Mouse (Mus musculus) bone marrow macrophage, adult 2 months (primary cell): ENCODE measurements around the gene Rap1gap2. TPM values are rescaled to one million over a fixed set of nuclear protein-coding genes. Genes with fewer than 3 reads are reported as not detected.

Experiments
- H3K27ac ChIP-seq: 2 replicates; pipeline ENCODE4 v1.5.1; 2012; ENCODE audit warnings: low read depth, low read length; ENCODE audit not compliant: insufficient read depth
- H3K4me1 ChIP-seq: 2 replicates; pipeline ENCODE4 v1.6.1; 2012; ENCODE audit warnings: low read length; ENCODE audit not compliant: control insufficient read depth, insufficient read depth
- H3K4me3 ChIP-seq: 2 replicates; pipeline ENCODE4 v1.5.1; 2012; ENCODE audit warnings: mild to moderate bottlenecking, low read length, moderate library complexity; ENCODE audit not compliant: insufficient read depth
- CTCF ChIP-seq: IDR thresholded peaks from 2 replicates; pipeline ENCODE4 v1.5.1; 2012; ENCODE audit warnings: low read depth, mild to moderate bottlenecking, low read length, moderate library complexity
- POLR2A ChIP-seq: IDR thresholded peaks from 2 replicates; pipeline ENCODE4 v1.6.1; 2012; ENCODE audit warnings: mild to moderate bottlenecking, low read depth, low read length, borderline replicate concordance
- polyA plus RNA-seq: library from polyadenylated mRNA; stranded (reverse); fragments of >200 nt; gene quantifications from 2 replicates; pipeline ENCODE4 v1.2.4, GENCODE M21; 2012; ENCODE audit not compliant: missing spikeins, insufficient read depth, insufficient read length

Gene Rap1gap2
- polyA plus RNA-seq, 1 experiment: 0.63 TPM

DNA sequence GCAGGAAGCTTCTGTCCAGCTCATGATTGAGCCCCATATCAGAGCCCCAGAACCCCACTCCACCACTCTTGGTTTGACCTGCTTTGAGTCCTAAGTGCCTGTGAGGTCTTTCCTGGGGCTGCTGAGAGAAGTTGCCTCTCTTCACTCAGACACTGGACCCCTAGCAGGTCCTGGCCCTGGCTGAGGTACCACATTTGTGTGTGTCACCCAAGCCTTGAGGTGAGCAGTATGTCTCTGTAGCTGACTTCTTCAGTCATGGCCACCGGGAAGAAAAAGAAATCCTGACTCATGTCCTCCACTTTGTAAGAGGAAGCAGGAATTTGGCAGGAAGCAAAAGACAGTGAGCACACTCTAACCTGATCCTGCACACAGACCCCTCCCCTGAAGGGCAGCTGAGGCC, 28.9 kb upstream of the Rap1gap2 start:
- Histone ChIP-seq H3K27ac (no peak overlapping the region), H3K4me1 (peaks cover 24% of the 10 kb centered on the region), H3K4me3 (no peak overlapping the region)
- no peak for TF ChIP-seq CTCF

DNA sequence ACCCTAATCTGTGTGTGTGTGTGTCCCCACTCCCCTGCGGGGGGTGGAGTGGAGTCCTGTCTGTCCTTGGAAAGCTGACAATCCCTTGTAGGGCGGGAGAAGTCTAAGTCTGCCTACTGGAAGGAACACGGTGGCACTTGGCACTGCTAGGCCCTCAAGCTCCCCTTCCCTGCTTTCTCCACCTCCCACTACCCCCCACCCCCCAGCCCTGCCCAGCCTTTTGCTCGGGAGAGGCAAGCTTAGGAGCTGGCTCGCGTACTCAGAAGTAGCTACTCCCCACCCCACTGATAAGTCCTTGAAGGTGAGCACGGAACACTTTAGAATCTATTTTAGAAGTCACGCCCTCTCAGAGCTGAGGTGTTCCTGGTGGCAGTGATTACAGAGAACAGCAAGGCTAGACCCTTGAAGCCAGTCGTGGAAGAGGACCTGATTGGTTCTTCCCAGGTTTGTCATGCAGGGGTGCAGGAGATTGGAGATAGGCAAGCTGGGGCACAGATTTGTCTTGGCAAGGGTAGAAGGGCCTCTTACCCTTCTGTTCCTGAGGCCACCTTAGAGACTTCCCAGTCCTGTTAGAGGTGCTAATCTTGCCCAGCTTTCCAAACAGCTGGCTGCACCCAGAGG, 28.2 kb upstream of the Rap1gap2 start:
- Histone ChIP-seq H3K4me1 (peaks cover 22% of the 10 kb centered on the region), H3K27ac (peak overlapping the region; percentile 29), H3K4me3 (peak overlapping the region; percentile 90)
- TF ChIP-seq POLR2A (no peak; the same call in 1 of the 2 replicates), CTCF (no peak)

DNA sequence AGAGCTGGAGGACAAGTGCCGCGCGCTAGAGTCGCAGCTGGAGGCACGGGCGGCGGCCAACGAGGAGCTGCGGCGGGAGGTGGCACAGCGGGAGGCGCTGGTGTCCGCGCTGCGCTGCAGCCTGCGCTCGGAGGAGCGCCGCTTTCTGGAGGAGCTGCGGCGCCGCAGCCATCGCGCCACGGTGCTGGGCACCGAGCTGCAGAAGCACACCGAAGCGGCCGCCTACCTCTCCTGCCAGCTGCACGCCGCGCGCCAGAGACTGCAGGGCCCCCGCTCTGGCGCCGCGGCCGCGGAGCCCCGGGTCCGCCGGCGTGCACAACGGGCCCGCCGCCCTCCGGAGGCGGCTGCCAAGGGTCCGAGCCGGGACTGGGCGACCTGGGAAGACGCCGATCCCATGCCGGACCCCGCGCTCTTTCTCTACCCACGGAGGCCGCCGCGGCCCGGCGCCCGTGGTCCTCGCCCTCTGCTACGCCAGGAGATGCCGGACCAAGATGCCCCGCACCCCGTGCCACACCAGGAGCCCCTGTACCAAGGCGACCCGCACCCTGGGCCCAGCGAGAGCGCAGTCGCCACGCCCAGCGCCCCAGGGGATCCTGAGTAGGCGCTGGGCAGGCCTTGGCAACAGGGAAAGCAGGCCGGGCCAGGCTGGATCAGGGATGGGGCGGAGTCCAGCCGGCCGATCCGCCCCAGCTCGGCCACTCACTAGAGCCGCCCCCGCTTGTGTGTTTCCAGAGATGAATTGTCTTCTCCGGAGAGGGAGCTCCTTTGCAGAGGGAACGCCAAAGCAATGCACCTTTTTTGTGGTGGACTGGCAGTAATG, 27.5 kb upstream of the Rap1gap2 start:
- H3K4me1 ChIP-seq: peaks cover 20% of the 10 kb centered on the region
- peak overlapping the region; percentile 90 for H3K4me3 ChIP-seq
- H3K27ac ChIP-seq: peak overlapping the region; percentile 47
- TF ChIP-seq POLR2A: no peak
- no peak for TF ChIP-seq CTCF

DNA sequence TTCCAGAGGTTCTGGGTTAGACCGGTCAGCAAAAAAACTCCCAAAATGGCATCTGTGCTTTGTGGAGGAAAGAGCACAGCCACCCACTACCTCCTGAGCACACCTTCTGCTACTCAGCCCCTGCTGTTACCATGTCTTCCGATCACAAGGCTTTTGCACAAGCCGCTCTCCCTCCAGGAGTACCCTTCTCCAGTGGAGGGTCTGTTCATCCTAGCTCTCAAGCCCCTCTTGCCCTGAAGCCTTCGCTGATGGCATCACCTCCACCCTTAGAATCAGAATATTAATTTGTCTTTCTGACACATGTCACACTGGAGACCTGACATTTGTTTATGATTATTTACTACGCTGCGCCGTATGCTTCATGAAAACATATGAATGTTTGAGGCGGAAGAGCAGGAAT, 26.8 kb upstream of the Rap1gap2 start:
- H3K4me3 ChIP-seq: peak overlapping the region; percentile 90
- peaks cover 20% of the 10 kb centered on the region for H3K4me1 ChIP-seq
- peak overlapping the region; percentile 47; the same call in 1 of the 2 replicates for H3K27ac ChIP-seq
- TF ChIP-seq POLR2A: no peak
- no peak for TF ChIP-seq CTCF

DNA sequence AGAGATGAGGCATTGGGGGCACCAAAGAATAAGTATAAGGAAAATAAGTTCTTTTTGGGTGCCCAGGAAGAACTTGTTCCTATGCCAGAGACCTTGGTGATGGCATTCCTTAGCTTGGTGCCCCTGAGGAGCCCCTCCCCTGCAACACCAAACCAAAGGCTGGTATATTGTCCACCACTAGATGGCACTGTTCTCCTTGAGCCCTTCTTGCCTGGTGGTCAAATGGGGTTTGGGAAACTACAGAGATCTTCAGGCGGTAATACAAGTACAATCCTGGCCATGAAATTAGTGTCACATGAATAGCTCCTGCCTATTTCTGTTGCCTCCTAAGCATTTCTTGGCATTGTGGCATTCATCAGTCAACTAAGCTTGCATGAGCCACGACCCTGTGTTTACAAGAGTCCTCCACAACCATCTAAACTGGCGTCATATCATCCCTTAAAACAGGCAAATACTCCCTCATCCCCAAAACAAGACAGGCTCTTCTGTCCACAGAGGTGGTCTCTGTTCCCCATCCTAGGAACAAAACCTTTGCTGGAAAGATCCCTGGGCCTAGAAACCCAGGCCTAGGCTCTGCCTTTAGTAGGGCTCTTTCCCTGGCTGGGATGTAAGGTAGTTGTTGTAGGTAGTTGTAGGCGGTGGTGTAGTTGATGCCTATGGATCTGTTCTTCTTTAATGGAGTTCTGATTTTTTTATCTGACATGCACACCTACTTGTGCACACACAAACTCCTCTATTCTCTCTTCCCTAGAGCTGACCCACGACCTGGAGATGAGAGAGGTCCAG, 24.0 kb upstream of the Rap1gap2 start:
- no peak for TF ChIP-seq POLR2A
- TF ChIP-seq CTCF: peak; percentile 53
- Histone ChIP-seq H3K4me1 (peaks cover 16% of the 10 kb centered on the region), H3K4me3 (no peak overlapping the region), H3K27ac (no peak overlapping the region)

DNA sequence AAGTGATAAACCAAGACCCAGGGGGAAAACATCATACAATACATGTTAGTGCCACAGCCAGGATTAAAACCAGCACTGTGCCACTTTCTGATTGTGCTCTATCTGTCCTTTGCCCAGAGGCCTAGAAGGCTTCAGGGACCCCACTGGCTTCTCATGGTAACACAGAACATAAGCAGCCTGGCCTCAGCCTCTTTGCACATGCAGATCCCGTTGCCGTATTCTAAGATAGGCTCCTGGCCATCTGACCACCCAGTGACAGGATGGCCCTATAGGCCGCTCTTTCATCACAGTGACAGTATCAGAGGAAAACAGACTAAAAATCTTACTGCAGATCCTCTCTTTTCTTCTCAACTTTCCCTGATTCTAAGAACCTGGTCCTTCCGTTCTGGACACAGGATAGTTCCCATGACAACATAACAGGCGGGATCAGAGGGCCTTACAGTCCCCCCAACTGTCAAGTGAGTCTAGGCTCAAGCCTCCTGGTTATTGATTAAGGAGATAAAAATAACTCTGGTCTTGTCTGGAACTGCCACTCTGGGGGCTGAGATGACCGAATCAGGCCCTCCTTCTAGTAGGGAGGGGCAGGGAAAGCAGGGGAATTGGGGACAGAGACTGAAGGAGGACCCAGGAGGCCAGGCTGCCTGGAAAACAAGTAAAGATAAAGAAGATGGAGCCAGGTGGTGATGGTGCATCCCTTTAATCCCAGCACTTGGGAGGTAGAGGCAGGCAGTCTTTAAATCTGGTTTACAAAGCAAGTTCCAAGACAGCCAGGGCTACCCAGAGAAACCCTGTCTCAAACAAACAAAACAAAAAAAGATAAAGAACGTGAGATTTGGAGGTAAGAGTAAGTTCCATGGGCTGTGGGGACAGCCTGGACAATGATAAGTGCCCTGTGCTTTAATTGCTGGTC, 21.4 kb upstream of the Rap1gap2 start:
- Histone ChIP-seq H3K27ac (no peak overlapping the region), H3K4me1 (peaks cover under 1% of the 10 kb centered on the region; the same call in 1 of the 2 replicates), H3K4me3 (no peak overlapping the region)
- TF ChIP-seq POLR2A: no peak
- TF ChIP-seq CTCF: no peak

DNA sequence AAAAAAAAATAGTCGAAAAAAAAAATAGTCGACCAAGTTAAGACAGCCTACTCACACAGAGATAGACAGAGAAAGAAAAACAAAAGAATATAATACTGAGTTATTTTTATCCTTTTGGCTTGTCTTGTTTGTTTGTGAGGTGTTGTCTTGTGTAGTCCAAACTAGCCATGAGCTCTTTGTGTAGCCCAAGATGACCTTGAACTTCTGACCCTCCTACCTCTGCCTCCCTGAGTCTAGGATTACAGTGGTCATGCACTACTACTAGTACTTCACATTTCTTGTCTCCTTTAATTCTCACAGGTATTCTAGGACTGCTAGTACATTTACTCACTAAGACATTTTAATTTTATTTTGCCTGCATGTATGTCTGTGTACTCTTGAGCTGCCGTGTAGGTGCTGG, 16.8 kb upstream of the Rap1gap2 start:
- Histone ChIP-seq H3K27ac (no peak overlapping the region), H3K4me3 (no peak overlapping the region), H3K4me1 (no peaks in the 10 kb centered on the region)
- TF ChIP-seq POLR2A (no peak), CTCF (no peak)

DNA sequence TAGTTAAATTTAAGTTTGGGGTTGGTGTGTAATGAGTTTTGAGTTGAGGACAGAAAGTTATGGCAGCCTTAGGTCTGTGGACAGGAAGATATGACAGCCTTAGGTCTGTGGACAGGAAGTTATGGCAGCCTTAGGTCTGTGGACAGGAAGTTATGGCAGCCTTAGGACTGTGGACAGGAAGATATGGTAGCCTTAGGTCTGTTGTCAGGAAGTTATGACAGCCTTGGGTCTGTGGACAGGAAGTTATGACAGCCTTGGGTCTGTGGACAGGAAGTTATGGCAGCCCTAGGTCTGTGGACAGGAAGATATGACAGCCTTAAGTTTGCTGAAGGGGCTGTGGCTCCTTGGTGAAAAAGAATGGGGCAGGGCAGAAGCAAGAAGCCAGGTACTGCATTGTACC, 14.6 kb upstream of the Rap1gap2 start:
- TF ChIP-seq CTCF (no peak), POLR2A (no peak)
- Histone ChIP-seq H3K4me3 (no peak overlapping the region), H3K27ac (no peak overlapping the region), H3K4me1 (no peaks in the 10 kb centered on the region)

DNA sequence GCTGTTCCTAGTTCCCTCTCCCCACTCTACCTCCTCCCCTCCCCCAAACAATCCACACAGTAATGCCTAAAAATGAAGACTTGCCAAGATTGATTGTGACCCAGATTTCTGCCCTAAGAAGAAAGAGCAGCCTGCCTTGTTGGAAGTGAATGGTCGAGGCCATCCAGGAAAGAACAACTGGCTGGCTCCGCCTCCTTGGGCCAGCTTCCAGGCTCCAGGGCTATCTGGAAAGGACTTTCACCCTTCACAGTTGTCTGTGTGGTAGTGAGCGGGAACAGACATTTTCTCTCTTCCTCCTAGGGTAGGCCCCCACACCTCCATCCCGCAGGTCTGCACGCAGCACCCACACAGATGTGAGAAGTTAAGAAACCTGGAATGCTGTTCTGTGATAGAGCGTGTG, 13.0 kb upstream of the Rap1gap2 start:
- TF ChIP-seq POLR2A (no peak), CTCF (no peak)
- Histone ChIP-seq H3K27ac (no peak overlapping the region), H3K4me1 (no peaks in the 10 kb centered on the region), H3K4me3 (no peak overlapping the region)
